Mouse (Mus musculus) kidney, postnatal 10 days (tissue): ENCODE measurements around the gene Gm10413.
"Not testable (repeated sequence)": the region's sequence is repeated elsewhere in the genome, so short reads cannot be mapped to it uniquely, and the experiment has no call there.

Experiments
- DNase-seq: peaks from one replicate; pipeline ENCODE4 v3.0.0; 2021; ENCODE audit warnings: mixed read lengths

Gene Gm10413

GRCm38 (mm10) chr14:3394793-3395192 lies at the start of gene Gm10413:
Gene Gm10413 (plus strand): TSS chr14:3395093.
- DNase-seq: not testable (repeated sequence)

DNA sequence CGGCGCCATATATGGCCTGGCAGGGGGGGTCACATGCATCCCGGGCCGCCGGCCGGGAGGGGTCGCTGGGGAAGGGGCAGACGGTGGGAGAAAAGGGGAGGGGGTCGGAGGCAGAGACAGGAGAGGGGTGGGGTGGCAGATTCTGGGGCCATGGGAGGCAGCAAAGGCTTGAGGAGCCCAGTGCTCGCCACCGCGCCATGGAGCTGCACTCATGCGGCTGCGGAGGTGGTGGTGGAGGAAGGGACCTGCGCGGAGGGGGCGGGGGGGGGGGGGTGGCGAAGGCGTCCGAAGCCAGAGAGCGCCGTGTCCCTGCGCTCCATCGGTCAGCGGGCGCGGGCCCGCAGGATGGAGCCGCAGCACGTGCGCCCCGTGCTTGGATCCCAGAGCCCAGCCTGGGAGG lies 17.4 kb downstream of the Gm10413 start, which contains the start of gene Gm10409:
TSS of gene Gm10409 (plus strand) at position 301 of the 400 bp plus-strand sequence.
- not testable (repeated sequence) for DNase-seq

DNA sequence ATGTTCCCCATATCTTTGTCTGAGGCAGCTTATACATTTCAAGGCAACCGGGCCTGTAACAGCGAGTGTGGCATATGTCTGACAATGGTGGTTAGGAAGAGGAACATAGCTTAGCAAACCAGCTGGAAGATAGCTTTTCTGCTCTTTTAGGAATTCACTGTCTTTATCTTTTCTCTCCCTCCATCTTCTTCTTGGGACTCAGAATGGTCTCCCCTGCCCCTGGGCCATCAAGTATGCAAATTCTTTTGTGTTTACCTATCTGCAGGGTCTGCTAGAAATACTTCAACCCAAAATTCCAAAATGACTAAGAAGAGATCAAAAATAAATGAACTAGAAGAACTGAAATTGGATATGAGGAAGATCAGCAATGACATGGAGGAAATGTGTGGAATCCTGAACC lies 32.9 kb downstream of the Gm10413 start, which contains the start of gene Gm3005:
TSS of gene Gm3005 (plus strand) at position 301 of the 400 bp plus-strand sequence.
- not testable (repeated sequence) for DNase-seq

GRCm38 (mm10) chr14:3449079-3449478 lies 54.2 kb downstream of the Gm10413 start, which contains the start of gene Gm10408:
Gene Gm10408 (plus strand): TSS chr14:3449379.
- not testable (repeated sequence) for DNase-seq
